Mouse (Mus musculus) midbrain, embryonic 14.5 days (tissue): ENCODE data around the gene Snx22. TPM values are rescaled to one million over a fixed set of nuclear protein-coding genes. Genes with fewer than 3 reads are reported as not detected.

Experiments used
- ATAC-seq: fragments of 200-750 bp; cut with Nextera tagmentation; 2 replicates; pipeline ENCODE4 v1.8.0; 2017; ENCODE audit warnings: moderate number of reproducible peaks, moderate library complexity; ENCODE audit not compliant: low FRiP score, low TSS enrichment
- DNase-seq: peaks from one replicate; pipeline ENCODE4 v3.0.0-alpha.2; 2015
- H3K27ac ChIP-seq: fragments of 300-500 bp; sonication (generic); replicated peaks from 2 replicates; pipeline ENCODE4 v1.5.1; 2014; ENCODE audit warnings: mild to moderate bottlenecking, low read depth, low read length, moderate library complexity
- H3K27me3 ChIP-seq: fragments of 300-500 bp; sonication (generic); 2 replicates; pipeline ENCODE4 v1.6.1; 2014; ENCODE audit warnings: low read length, control low read depth, mixed read lengths; ENCODE audit not compliant: control insufficient read depth, insufficient read depth
- H3K36me3 ChIP-seq: fragments of 300-500 bp; sonication (generic); 2 replicates; pipeline ENCODE4 v1.6.1; 2014; ENCODE audit warnings: low read length, control low read depth; ENCODE audit not compliant: control insufficient read depth, insufficient read depth
- H3K4me1 ChIP-seq: fragments of 300-500 bp; sonication (generic); 2 replicates; pipeline ENCODE4 v1.6.1; 2014; ENCODE audit warnings: mild to moderate bottlenecking, antibody characterized with exemption, low read length, control low read depth; ENCODE audit not compliant: control insufficient read depth, insufficient read depth
- H3K4me2 ChIP-seq: fragments of 300-500 bp; sonication (generic); 2 replicates; pipeline ENCODE4 v1.6.1; 2014; ENCODE audit warnings: mild to moderate bottlenecking, low read length, moderate library complexity
- H3K4me3 ChIP-seq: fragments of 300-500 bp; sonication (generic); replicated peaks from 2 replicates; pipeline ENCODE4 v1.5.1; 2014; ENCODE audit warnings: low read depth, low read length
- H3K9ac ChIP-seq: fragments of 300-500 bp; sonication (generic); replicated peaks from 2 replicates; pipeline ENCODE4 v1.6.1; 2014; ENCODE audit warnings: mild to moderate bottlenecking, low read length, moderate library complexity
- H3K9me3 ChIP-seq: fragments of 300-500 bp; sonication (generic); 2 replicates; pipeline ENCODE4 v1.6.1; 2016; ENCODE audit warnings: low read length, control low read depth, mixed read lengths; ENCODE audit not compliant: control insufficient read depth
- WGBS: fragments of 180-500 bp; shearing (Covaris S2); extraction: QIAGEN DNeasy Blood & Tissue Kit; methylation state at CpG from one replicate; pipeline ENCODE4 v1.1.7; 2014; 5-methylcytosine and 5-hydroxymethylcytosine counted together
- polyA plus RNA-seq: library from polyadenylated mRNA; unstranded; fragments of >200 nt; fragmentation: Nextera tagmentation; extraction: Ambion mirVana; gene quantifications from 2 replicates; pipeline ENCODE4 v1.2.1, GENCODE M21; 2014

Snx22 gene
- polyA plus RNA-seq: 6.5 and 8.2 TPM in 2 replicates

DNA sequence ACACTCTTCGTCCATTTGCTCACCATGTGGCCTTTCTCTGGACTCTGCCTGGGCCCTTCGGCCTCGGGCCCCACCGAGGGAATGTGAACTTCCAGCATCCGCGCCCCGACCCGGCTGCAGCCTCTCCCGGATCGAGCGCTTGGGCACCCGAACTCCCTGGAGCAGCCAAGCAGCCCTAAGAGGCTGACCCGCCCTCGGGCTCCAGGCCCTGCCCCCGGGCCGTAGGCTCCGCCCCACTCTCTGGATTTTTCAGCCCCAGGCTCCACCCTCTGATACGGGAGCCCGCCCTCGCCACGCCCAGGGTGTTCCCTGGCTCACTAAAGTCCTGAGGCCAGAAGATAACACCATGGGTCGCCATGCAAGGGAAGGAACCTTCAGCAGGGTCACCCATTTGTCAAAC lies at the start of gene Snx22:
Snx22 (minus strand) TSS at position 137 of the 400 bp plus-strand sequence.
- WGBS: under 1% methylated on average over 22 of the region's 22 CpGs
- ATAC-seq (peak; percentile 80), DNase-seq (peak; percentile 81)
- Histone ChIP-seq H3K9ac (peak within 1 kb of the TSS; percentile 59), H3K36me3 (peaks cover 26% of the 10 kb centered on the region), H3K27ac (no peak within 1 kb of the TSS), H3K9me3 (no peaks in the 10 kb centered on the region), H3K27me3 (peaks cover 30% of the 10 kb centered on the region), H3K4me3 (peak within 1 kb of the TSS; percentile 49), H3K4me2 (peak within 1 kb of the TSS; percentile 84), H3K4me1 (peaks cover 11% of the 10 kb centered on the region)

DNA sequence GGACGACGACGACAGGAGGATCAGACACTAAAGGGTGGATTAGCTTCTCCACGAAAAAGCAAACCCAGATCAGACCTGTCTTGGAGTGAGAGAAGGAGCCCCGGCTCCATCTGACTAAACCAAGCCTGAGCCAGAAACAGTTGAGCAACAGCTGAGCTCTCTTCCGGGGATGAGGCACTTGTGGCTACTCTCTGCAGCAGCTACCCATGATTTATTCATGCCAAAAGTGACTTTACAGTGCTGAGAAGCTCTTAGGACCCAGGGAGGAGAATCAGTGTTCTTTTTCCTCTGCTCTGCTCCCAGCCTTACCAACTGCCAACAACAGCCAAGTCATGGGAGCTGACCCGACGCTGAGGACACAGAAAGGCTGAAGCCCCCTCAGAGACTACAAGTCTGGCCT lies 47.4 kb upstream of the Snx22 start:
- Histone ChIP-seq H3K9ac (no peak overlapping the region), H3K4me2 (no peak overlapping the region), H3K4me3 (no peak overlapping the region), H3K27ac (no peak overlapping the region), H3K9me3 (no peaks in the 10 kb centered on the region), H3K36me3 (peaks cover 14% of the 10 kb centered on the region), H3K27me3 (no peaks in the 10 kb centered on the region), H3K4me1 (no peaks in the 10 kb centered on the region)
- no peak for DNase-seq
- ATAC-seq: no peak
- 58% methylated on average over 8 of the region's 8 CpGs for WGBS

DNA sequence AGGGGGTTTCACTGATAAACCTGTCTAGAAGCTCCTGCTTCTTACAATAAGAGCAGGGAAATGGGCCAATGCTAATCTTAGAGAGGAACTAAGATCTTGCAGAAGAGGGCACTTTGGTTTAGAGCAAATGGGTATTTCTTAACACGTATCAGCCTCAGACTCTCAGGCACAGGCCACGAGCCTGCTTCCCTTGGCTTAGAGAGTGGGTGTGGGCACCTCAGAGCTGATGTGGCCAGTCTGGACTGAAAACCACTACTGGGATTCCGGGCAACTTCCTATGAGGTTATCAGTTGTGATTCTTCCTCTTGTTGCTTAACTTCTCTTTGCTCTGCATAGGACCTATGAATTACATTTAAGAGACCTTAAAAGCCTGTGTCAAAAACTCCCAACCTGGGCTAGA lies 44.8 kb upstream of the Snx22 start:
- Histone ChIP-seq H3K27me3 (no peaks in the 10 kb centered on the region), H3K9me3 (no peaks in the 10 kb centered on the region)

DNA sequence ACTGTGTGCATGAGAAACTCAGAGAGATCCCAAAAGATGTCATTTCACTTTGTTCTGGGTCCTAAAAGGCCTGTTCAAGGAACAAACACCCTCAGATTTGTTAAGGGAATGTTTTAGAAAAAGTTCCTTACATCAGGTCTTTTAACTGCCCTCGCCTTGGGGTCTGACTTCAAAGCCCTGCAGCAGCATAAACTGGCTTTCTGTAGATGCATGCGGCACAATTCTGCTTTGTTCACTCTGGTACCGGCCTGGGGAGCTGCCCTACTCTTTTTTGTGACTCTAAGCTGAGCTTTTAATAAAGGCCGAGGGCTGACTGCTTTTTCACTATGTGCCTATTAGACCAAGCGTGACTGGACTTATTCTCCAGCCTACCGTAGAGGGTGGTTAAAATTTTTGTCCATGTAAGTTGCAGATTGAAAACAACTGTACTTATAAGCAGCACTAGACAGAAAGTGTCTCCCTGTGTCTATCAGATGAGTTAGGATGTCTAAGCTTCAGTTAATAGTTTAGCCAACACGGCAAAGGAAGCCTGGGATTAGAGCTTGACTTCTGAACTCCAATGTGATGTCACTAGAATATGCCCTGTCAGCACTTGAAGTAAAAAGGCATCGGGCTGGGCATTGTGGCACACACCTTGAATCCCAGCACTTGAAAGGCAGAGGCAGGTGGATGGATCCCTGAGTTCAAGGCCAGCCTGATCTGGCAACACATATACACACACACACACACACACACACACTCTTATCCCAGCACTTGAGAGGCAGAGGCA lies 41.3 kb upstream of the Snx22 start:
- DNase-seq (peak; percentile 41), ATAC-seq (no peak)
- WGBS: 17% methylated on average over 8 of the region's 8 CpGs

More for the DNA sequence above, 44.8 kb upstream of the Snx22 start:
- no peak overlapping the region for H3K27ac ChIP-seq
- 94% methylated on average over 3 of the region's 3 CpGs for WGBS
- H3K36me3 ChIP-seq: peaks cover 16% of the 10 kb centered on the region
- H3K9ac ChIP-seq: no peak overlapping the region
- no peak overlapping the region for H3K4me3 ChIP-seq
- H3K4me1 ChIP-seq: no peaks in the 10 kb centered on the region
- DNase-seq (no peak), ATAC-seq (no peak)
- no peak overlapping the region for H3K4me2 ChIP-seq

DNA sequence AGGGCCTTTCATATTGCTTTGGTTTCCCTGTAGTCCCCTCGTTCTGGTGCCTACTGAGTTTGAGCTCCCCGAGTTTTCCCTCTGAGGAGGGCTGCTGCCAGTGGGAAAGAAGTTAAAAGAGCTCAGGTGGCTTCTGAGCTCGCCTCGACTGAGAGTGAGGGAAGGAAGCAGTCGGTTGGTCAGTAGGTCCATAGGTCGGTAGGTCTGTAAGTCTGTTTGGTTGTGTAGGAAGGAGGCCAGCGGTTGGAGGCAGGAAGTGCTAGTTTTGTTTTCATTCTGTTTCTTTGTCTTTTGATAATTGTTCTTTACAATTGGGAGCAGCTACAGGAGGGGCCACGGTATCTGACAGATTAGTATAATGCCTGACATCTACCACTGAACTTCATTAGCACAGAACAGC lies 40.6 kb upstream of the Snx22 start:
- no peak overlapping the region for H3K4me3 ChIP-seq
- H3K9me3 ChIP-seq: no peaks in the 10 kb centered on the region
- no peaks in the 10 kb centered on the region for H3K27me3 ChIP-seq
- H3K9ac ChIP-seq: no peak overlapping the region
- no peaks in the 10 kb centered on the region for H3K4me1 ChIP-seq
- ATAC-seq (no peak), DNase-seq (no peak)
- H3K36me3 ChIP-seq: peaks cover 48% of the 10 kb centered on the region
- 44% methylated on average over 8 of the region's 8 CpGs for WGBS
- H3K27ac ChIP-seq: 0 out of 2 replicates have a peak overlapping the region, but pooled peaks have one; percentile 34
- no peak overlapping the region for H3K4me2 ChIP-seq

More for the DNA sequence above, 41.3 kb upstream of the Snx22 start:
- Histone ChIP-seq H3K4me2 (no peak overlapping the region), H3K27me3 (no peaks in the 10 kb centered on the region), H3K27ac (peak overlapping the region; percentile 34; the same call in 1 of the 2 replicates), H3K4me1 (no peaks in the 10 kb centered on the region), H3K9ac (no peak overlapping the region), H3K9me3 (no peaks in the 10 kb centered on the region), H3K36me3 (peaks cover 47% of the 10 kb centered on the region), H3K4me3 (no peak overlapping the region)

DNA sequence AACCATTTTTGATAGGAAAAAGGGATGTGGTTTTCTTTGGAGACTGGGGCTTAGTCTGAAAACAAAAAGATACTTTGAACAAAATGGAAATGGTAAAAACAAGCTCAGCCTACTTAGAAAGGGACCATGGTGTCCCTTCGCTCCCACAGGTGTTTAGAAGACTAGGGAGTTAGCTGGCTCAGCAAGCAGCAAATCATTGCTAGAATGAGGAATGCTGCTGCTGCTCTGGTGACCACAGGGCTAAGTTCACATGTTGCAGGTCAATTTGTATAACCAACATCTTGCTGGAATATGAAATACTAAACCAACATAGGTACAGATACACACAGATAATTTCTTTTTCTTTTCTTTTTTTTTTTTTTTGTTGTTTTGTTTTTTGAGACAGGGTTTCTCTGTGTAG lies 40.1 kb upstream of the Snx22 start:
- WGBS: 97% methylated on average over 1 of the region's 1 CpGs
- Histone ChIP-seq H3K4me3 (no peak overlapping the region), H3K4me2 (no peak overlapping the region), H3K4me1 (no peaks in the 10 kb centered on the region), H3K27ac (no peak overlapping the region), H3K9me3 (no peaks in the 10 kb centered on the region), H3K27me3 (no peaks in the 10 kb centered on the region), H3K36me3 (peaks cover 52% of the 10 kb centered on the region), H3K9ac (no peak overlapping the region)
- ATAC-seq (no peak), DNase-seq (no peak)

DNA sequence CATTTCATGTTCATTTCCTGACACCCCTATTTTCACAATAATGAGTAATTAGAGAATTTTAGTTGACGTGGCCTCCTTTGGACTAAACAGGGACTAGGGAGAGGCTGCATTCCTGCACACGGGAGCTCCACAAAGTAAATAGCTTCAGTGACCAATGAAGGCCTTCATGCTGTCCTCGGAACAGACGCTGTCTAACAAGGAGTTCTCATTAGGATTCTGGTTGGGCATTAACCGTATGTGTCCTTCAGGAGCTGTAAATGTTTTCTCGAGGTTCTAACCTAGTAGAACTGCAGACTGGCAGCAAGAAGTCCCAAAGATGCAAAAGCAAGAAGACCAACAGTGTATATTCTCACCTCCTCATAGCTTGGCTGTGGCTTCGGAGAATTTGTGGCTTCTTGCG lies 35.6 kb upstream of the Snx22 start:
- H3K36me3 ChIP-seq: peaks cover 84% of the 10 kb centered on the region
- no peak for DNase-seq
- WGBS: 92% methylated on average over 8 of the region's 8 CpGs

DNA sequence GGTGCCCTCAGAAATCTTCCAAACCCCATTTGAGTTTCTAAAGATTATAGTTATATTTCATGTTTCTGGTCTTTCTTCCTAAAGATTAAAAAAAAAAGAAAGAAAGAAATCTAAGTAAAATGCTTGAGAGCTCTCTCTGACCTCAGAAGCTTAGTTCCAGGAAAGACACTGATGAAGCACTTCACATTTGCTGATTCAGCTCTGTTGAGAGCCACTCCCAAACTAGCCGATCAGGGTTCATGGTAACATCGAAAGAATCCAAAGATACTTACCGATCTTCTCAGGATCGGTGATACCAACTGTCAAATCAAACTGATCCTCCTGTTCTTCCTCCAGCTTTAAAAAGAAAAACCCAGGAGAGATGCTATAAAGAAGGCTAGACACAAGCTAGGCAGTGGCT lies 35.1 kb upstream of the Snx22 start:
- no peak overlapping the region for H3K27ac ChIP-seq
- no peak overlapping the region for H3K4me2 ChIP-seq
- H3K36me3 ChIP-seq: peaks cover 89% of the 10 kb centered on the region
- WGBS: 96% methylated on average over 4 of the region's 4 CpGs
- no peak overlapping the region for H3K9ac ChIP-seq
- H3K27me3 ChIP-seq: no peaks in the 10 kb centered on the region
- no peak for ATAC-seq
- DNase-seq: no peak
- H3K4me1 ChIP-seq: no peaks in the 10 kb centered on the region
- no peaks in the 10 kb centered on the region for H3K9me3 ChIP-seq
- H3K4me3 ChIP-seq: no peak overlapping the region

More for the DNA sequence above, 35.6 kb upstream of the Snx22 start:
- Histone ChIP-seq H3K4me3 (no peak overlapping the region), H3K9me3 (no peaks in the 10 kb centered on the region), H3K9ac (no peak overlapping the region), H3K27me3 (no peaks in the 10 kb centered on the region), H3K27ac (no peak overlapping the region), H3K4me1 (no peaks in the 10 kb centered on the region), H3K4me2 (no peak overlapping the region)
- no peak for ATAC-seq

DNA sequence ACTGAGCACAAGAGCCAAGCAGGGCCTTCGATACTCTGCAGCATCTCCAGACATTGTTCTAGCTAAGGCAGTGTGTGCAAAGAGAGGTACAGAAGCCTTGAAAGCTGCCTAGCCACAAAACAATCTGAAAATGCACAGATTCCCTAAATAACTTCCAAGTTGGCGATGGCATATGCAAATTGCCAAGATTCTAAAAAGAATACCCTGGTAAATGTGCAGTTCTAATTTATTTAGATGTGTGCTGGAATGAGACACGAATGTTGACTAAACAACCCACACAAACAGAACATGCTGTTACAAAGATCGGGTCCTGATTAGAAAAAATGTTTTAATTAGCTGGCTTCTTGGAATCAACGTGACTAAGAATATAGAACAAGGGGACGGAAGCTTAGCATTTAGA lies 33.1 kb upstream of the Snx22 start:
- Histone ChIP-seq H3K4me3 (no peak overlapping the region), H3K9me3 (no peaks in the 10 kb centered on the region), H3K4me2 (no peak overlapping the region), H3K9ac (no peak overlapping the region), H3K27ac (no peak overlapping the region), H3K36me3 (peaks cover 83% of the 10 kb centered on the region), H3K27me3 (no peaks in the 10 kb centered on the region), H3K4me1 (no peaks in the 10 kb centered on the region)
- 94% methylated on average over 6 of the region's 6 CpGs for WGBS
- no peak for ATAC-seq
- DNase-seq: no peak
